Mouse (Mus musculus): ENCODE data around the gene Gm28038. TPM values are rescaled to one million over a fixed set of nuclear protein-coding genes. Genes with fewer than 3 reads are reported as not detected.

Gene Gm28038
- polyA plus RNA-seq, 1 experiment from 2014 or later = not detected

GRCm38 (mm10) chr2:30259131-30260064 is 21.4 kb upstream of the Gm28038 start:
- peaks cover 99% of the 10 kb centered on the region for H3K36me3 ChIP-seq (replicated peaks)
- 91% methylated on average over 15 of the region's 15 CpGs for WGBS
- H3K9me3 ChIP-seq = no peaks in the 10 kb centered on the region
- no peak overlapping the region for H3K4me3 ChIP-seq
- peak overlapping the region; percentile 61; the same call in 1 of the 2 replicates for H3K27ac ChIP-seq (replicated peaks)
- no peak for DNase-seq (ENCODE audit: low spot score)
- 0 out of 2 replicates have a peak, but pooled peaks cover 3% of the 10 kb centered on the region for H3K4me1 ChIP-seq
- H3K27me3 ChIP-seq (replicated peaks; ENCODE audit: low read depth, poor library complexity, severe bottlenecking) = no peaks in the 10 kb centered on the region

- H3K9me3 ChIP-seq = no peaks in the 10 kb centered on the region
- no peak overlapping the region for H3K4me3 ChIP-seq
- WGBS = 93% methylated on average over 4 of the region's 4 CpGs
- DNase-seq (ENCODE audit: low spot score) = no peak
- H3K27me3 ChIP-seq (replicated peaks; ENCODE audit: low read depth, poor library complexity, severe bottlenecking) = no peaks in the 10 kb centered on the region
- peaks cover 21% of the 10 kb centered on the region for H3K4me1 ChIP-seq
- peaks cover 94% of the 10 kb centered on the region for H3K36me3 ChIP-seq (replicated peaks)
- no peak overlapping the region for H3K27ac ChIP-seq (replicated peaks)
These were observed 19.6 kb upstream of the Gm28038 start for GRCm38 (mm10) chr2:30261064-30261736.

GRCm38 (mm10) chr2:30261921-30262839 is 18.7 kb upstream of the Gm28038 start:
- no peak overlapping the region for H3K27ac ChIP-seq (replicated peaks)
- no peaks in the 10 kb centered on the region for H3K9me3 ChIP-seq
- H3K4me3 ChIP-seq = no peak overlapping the region
- 92% methylated on average over 18 of the region's 18 CpGs for WGBS
- peaks cover 88% of the 10 kb centered on the region for H3K36me3 ChIP-seq (replicated peaks)
- peaks cover 31% of the 10 kb centered on the region for H3K4me1 ChIP-seq
- DNase-seq (ENCODE audit: low spot score) = no peak
- H3K27me3 ChIP-seq (replicated peaks; ENCODE audit: low read depth, poor library complexity, severe bottlenecking) = no peaks in the 10 kb centered on the region

- H3K9me3 ChIP-seq = no peaks in the 10 kb centered on the region
- no peak for DNase-seq (ENCODE audit: low spot score)
- no peaks in the 10 kb centered on the region for H3K27me3 ChIP-seq (replicated peaks; ENCODE audit: low read depth, poor library complexity, severe bottlenecking)
- 75% methylated on average over 4 of the region's 4 CpGs for WGBS
- no peak overlapping the region for H3K27ac ChIP-seq (replicated peaks)
- H3K4me1 ChIP-seq = peaks cover 32% of the 10 kb centered on the region
- H3K36me3 ChIP-seq (replicated peaks) = peaks cover 81% of the 10 kb centered on the region
- no peak overlapping the region for H3K4me3 ChIP-seq
These were observed 17.9 kb upstream of the Gm28038 start for GRCm38 (mm10) chr2:30262840-30263441.

GRCm38 (mm10) chr2:30263811-30264210 is 17.0 kb upstream of the Gm28038 start:
- WGBS = 91% methylated on average over 6 of the region's 6 CpGs
- peaks cover 72% of the 10 kb centered on the region for H3K36me3 ChIP-seq (replicated peaks)
- no peaks in the 10 kb centered on the region for H3K9me3 ChIP-seq
- no peaks in the 10 kb centered on the region for H3K27me3 ChIP-seq (replicated peaks; ENCODE audit: low read depth, poor library complexity, severe bottlenecking)
- H3K4me1 ChIP-seq = peaks cover 32% of the 10 kb centered on the region
- no peak overlapping the region for H3K4me3 ChIP-seq
- no peak overlapping the region for H3K27ac ChIP-seq (replicated peaks)
- no peak for DNase-seq (ENCODE audit: low spot score)

GRCm38 (mm10) chr2:30264671-30265519 is 15.9 kb upstream of the Gm28038 start:
- WGBS = 73% methylated on average over 7 of the region's 7 CpGs
- Histone ChIP-seq H3K27me3 (replicated peaks; ENCODE audit: low read depth, poor library complexity, severe bottlenecking) (no peaks in the 10 kb centered on the region), H3K27ac (replicated peaks) (peak overlapping the region; percentile 86)

GRCm38 (mm10) chr2:30265767-30266253 is 15.0 kb upstream of the Gm28038 start, which contains the start of gene Phyhd1:
Gene Phyhd1, plus strand, starts transcription at chr2:30266203.
- Histone ChIP-seq H3K4me1 (peaks cover 35% of the 10 kb centered on the region), H3K4me3 (peak within 1 kb of the TSS; percentile 36), H3K27ac (replicated peaks) (peak within 1 kb of the TSS; percentile 86), H3K27me3 (replicated peaks; ENCODE audit: low read depth, poor library complexity, severe bottlenecking) (no peaks in the 10 kb centered on the region), H3K36me3 (replicated peaks) (peaks cover 52% of the 10 kb centered on the region), H3K9me3 (no peaks in the 10 kb centered on the region)
- peak; percentile 33 for DNase-seq (ENCODE audit: low spot score)
- 32% methylated on average over 5 of the region's 5 CpGs for WGBS

More at GRCm38 (mm10) chr2:30264671-30265519, 15.9 kb upstream of the Gm28038 start:
- H3K4me3 ChIP-seq = peak overlapping the region; percentile 11; the same call in 1 of the 2 replicates
- DNase-seq (ENCODE audit: low spot score) = peak; percentile 59
- peaks cover 61% of the 10 kb centered on the region for H3K36me3 ChIP-seq (replicated peaks)
- H3K9me3 ChIP-seq = no peaks in the 10 kb centered on the region
- H3K4me1 ChIP-seq = peaks cover 32% of the 10 kb centered on the region

- H3K27me3 ChIP-seq (replicated peaks; ENCODE audit: low read depth, poor library complexity, severe bottlenecking) = no peaks in the 10 kb centered on the region
- peak overlapping the region; percentile 86 for H3K27ac ChIP-seq (replicated peaks)
- 15% methylated on average over 4 of the region's 4 CpGs for WGBS
- H3K4me3 ChIP-seq = peak overlapping the region; percentile 36
- peaks cover 35% of the 10 kb centered on the region for H3K4me1 ChIP-seq
- peak; percentile 62 for DNase-seq (ENCODE audit: low spot score)
- peaks cover 45% of the 10 kb centered on the region for H3K36me3 ChIP-seq (replicated peaks)
- no peaks in the 10 kb centered on the region for H3K9me3 ChIP-seq
These were observed 14.4 kb upstream of the Gm28038 start for GRCm38 (mm10) chr2:30266392-30266941.

- Histone ChIP-seq H3K9me3 (no peaks in the 10 kb centered on the region), H3K27me3 (replicated peaks; ENCODE audit: low read depth, poor library complexity, severe bottlenecking) (no peaks in the 10 kb centered on the region), H3K4me1 (peaks cover 35% of the 10 kb centered on the region), H3K36me3 (replicated peaks) (peaks cover 35% of the 10 kb centered on the region), H3K27ac (replicated peaks) (no peak overlapping the region), H3K4me3 (no peak overlapping the region)
- 95% methylated on average over 2 of the region's 2 CpGs for WGBS
- no peak for DNase-seq (ENCODE audit: low spot score)
These were observed 13.4 kb upstream of the Gm28038 start for GRCm38 (mm10) chr2:30267466-30267865.

- H3K36me3 ChIP-seq (replicated peaks) = peaks cover 32% of the 10 kb centered on the region
- H3K27ac ChIP-seq (replicated peaks) = no peak overlapping the region
- H3K9me3 ChIP-seq = no peaks in the 10 kb centered on the region
- DNase-seq (ENCODE audit: low spot score) = no peak
- 56% methylated on average over 4 of the region's 4 CpGs for WGBS
- peaks cover 32% of the 10 kb centered on the region for H3K4me1 ChIP-seq
- no peaks in the 10 kb centered on the region for H3K27me3 ChIP-seq (replicated peaks; ENCODE audit: low read depth, poor library complexity, severe bottlenecking)
- H3K4me3 ChIP-seq = no peak overlapping the region
These were observed 12.5 kb upstream of the Gm28038 start for GRCm38 (mm10) chr2:30268371-30268770.
